Mouse (Mus musculus) layer of hippocampus, adult 18-20 months (tissue): ENCODE results near the gene Atp6v1c2. TPM values are rescaled to one million over a fixed set of nuclear protein-coding genes. Genes with fewer than 3 reads are reported as not detected.
A peak's percentile ranks its signal among the peaks of the same experiment; 100 is the strongest.

Source experiments
- DNase-seq, 2 experiments: peaks; one replicate each; pipeline ENCODE4 v3.0.0; 2022; ENCODE audit warnings: low spot score in 2 of 2
- total RNA-seq, 2 experiments: library from RNA; stranded (reverse); gene quantifications; 2 replicates each; pipeline ENCODE4 v1.2.3; 2021

The Atp6v1c2 gene
- total RNA-seq, 2 experiments from 2014 or later: 2.9 to 3.4 TPM

DNA sequence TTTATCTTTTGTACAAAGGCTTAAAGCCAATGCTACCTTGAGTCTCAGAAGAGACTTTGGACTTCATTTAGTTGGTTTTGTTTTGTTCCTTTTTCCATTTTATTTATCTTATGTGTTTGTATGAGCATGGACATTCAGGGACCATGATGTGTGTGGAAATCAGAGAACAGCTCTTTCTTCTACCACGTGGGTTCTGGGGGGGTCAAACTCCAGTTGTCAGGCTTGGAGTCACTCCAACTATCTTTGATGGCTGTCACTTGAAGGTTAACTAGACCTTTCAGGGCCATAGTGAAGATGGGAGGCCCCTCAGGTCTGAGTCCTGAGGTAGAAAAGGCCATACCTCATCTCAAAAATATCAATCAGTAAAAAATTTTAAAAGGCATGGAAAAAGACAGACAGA is 4.3 kb upstream of the Atp6v1c2 start:
- no peak for DNase-seq

GRCm38 (mm10) chr12:17324549-17325470 is 4.3 kb downstream of the Atp6v1c2 start:
- DNase-seq: peak in 1 of 2 experiments; percentile 4

DNA sequence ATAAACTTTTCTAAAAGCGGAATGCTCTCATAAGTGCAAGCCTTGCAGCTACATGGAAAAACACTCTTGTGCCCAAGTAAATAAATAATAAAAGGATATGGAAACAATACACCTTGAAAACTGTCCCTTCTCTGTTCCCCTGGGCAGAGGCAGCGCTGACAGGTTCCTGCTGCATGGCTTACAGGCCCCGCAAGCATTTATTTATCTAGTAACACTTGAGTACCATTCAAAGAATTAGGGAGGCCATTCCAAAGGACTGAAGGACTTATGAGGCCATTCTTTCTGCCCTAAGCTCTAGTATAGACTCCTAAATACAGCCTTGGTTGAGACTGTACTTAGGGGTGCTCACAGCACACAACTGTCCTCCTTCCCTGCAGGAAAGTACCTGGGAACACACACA is 10.7 kb downstream of the Atp6v1c2 start:
- DNase-seq: no peak

GRCm38 (mm10) chr12:17317970-17318369 is 11.2 kb downstream of the Atp6v1c2 start:
- DNase-seq: no peak

GRCm38 (mm10) chr12:17316096-17316495 is 13.1 kb downstream of the Atp6v1c2 start:
- DNase-seq: no peak

DNA sequence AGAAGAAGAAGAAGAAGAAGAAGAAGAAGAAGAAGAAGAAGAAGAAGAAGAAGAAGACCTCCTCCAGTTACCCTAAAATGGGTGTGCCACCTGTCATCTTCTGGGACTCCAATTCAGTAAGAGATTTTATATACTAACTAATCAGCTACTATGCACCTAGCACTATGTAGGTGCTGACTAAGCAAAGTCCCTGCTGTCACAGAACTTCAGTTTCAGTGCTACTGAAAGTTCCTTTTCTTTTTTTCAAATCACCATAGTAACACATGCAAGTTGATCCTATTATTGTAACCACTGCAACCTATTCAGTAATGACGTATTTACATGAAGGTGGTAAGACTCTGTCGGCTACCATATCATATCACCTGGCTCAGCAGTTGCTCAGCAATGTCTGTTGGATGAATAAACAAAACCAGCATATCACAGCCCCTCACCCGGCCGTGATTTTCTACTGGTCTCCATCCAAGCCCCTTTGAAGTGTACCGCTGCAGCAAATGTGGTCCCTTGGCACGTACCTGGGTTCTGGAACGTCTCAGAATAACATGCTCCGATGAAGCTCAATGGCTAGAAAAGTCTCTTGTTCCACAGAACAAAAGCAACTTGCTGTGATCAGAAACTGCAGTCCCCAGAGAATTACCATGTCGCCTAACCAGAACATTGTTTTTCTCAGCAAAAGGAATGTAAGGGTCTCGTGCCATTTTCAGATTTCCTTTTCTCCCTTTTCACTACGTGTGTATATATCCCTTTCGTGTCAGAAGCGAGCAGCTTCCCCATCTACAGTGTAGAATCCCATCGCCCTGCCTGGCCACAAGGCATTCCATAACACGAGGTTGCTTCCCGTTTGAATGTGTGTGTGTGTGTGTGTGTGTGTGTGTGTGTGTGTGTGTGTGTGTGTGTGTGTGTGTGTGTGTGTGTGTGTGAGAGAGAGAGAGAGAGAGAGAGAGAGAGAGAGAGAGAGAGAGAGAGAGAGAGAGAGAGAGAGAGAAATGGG is 18.0 kb downstream of the Atp6v1c2 start:
- DNase-seq: no peak

GRCm38 (mm10) chr12:17308246-17308645 is 20.9 kb downstream of the Atp6v1c2 start:
- DNase-seq: no peak

GRCm38 (mm10) chr12:17305445-17305844 is 23.7 kb downstream of the Atp6v1c2 start:
- no peak for DNase-seq

- DNase-seq: no peak
Observed at GRCm38 (mm10) chr12:17299902-17300301, 29.3 kb downstream of the Atp6v1c2 start.

- no peak for DNase-seq
Observed at GRCm38 (mm10) chr12:17296899-17297298, 32.3 kb downstream of the Atp6v1c2 start.

GRCm38 (mm10) chr12:17290569-17290968 is 38.6 kb downstream of the Atp6v1c2 start:
- no peak for DNase-seq

DNA sequence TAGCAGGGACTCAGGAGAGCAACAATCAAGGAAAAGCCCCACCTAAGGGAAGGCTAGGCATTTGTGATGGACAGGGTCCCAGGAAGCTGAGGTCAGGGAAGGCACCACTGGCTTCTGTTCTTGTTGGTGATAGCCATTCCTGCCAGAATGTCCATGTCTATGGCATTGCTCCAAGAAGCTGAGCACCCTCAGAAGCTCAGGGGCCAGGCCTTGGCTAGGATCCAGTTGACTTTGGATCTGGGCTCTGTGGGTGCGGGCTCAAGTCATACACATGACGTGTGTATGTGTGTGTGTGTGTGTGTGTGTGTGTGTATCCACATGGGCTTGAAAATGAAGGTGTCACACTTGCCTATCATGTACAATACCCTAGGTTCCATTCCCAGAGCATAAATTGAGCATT is 39.2 kb downstream of the Atp6v1c2 start:
- no peak for DNase-seq

DNA sequence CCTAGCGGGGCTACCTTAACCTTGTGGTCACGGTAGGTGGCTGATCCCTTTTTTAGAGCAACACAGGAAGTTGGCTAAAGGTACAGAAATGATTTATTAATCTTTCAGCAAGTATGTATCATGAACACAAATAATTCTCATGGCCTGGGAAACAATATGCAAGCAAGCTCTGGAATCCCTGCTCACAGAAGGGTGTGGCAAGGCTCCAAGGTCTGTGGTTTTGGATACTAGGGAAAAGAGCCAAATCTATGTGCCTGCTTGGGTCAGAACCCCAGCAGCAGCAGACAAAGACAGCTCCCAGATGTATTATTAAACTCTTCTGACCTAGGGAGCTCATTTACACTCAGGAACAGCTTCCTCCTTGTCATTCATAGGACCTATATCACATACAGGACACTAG is 40.1 kb downstream of the Atp6v1c2 start:
- DNase-seq: no peak

GRCm38 (mm10) chr12:17288496-17288895 is 40.7 kb downstream of the Atp6v1c2 start:
- DNase-seq: no peak

DNA sequence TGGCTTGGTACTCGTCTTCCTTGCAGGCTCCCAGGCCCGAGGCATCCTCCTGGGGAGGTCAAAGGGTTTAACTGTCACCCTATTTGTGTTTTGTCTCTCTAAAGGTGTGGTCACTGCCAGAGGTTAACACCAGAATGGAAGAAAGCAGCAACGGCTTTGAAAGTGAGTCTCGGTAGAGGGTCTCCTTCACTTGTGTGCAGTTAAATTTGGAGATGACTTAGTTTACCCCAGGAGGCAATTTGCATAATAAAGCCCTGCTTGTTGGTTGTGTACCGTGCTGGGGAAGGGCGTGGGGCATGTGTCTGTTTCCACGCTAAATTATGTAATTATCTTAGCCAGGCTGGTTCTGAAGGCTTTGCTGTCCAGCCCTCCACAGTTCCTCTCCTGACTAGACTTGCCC is 55.3 kb downstream of the Atp6v1c2 start:
- no peak for DNase-seq

- DNase-seq: no peak
Observed at GRCm38 (mm10) chr12:17271272-17271671, 57.9 kb downstream of the Atp6v1c2 start.

GRCm38 (mm10) chr12:17267316-17267715 is 61.8 kb downstream of the Atp6v1c2 start:
- peak; percentile 72 to 90 for DNase-seq

DNA sequence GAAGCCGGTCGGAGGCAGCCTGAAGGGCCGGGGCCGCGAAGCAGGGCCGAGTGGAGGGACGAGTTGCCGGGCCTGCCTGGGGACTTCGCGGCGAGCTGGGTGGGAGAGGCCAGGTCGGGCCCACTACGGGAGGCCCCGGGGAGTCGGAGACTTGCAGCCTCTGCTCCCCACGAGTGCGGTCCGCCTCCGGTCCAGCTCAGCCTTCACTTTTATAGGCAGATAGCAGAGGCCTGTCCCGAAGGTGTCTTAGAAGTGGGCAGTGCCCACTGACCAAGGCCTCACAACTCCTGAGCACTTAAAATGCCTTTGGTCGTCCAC is 62.5 kb downstream of the Atp6v1c2 start:
- DNase-seq: no peak

DNA sequence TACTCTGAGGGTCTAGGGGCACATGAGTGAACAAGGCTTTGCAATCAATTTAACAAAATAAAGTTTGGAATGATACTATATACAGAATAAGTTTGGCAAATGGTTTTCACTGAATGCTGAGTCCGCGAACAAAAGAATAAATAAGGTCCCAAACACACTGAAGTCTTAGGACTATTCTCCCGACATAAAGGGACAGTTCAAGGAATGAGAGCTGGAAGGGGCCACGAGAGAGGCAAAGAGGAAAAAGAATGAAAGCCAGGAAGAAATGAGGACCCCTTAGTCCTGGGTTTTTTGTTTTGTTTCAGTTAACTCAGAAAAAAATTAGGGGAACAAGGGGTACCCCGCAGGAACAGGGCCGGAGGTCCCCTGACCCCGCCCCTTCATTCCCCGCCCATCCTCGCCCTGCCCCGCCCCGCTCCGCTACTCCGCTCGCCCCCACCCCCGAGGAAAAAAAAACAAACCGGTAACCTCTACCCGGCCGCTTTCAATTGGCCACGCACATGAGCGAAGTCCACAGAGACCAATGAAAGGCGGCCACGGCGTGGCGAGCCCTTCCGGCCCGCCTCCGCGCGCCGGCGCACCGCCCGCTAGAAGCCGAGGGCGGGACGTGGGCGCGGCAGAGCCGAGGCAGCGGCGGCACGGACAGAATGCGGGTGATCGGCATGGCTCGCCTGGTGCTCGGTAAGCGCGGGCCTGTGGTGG is 63.0 kb downstream of the Atp6v1c2 start, which contains the start of gene Pdia6:
Gene Pdia6 (plus strand): TSS at position 575 of the 702 bp plus-strand sequence.
- peak; percentile 88 to 95 for DNase-seq

GRCm38 (mm10) chr12:17264826-17265225 is 64.3 kb downstream of the Atp6v1c2 start:
- no peak for DNase-seq

GRCm38 (mm10) chr12:17263881-17264280 is 65.3 kb downstream of the Atp6v1c2 start:
- no peak for DNase-seq
